In the genomic region with DNA sequence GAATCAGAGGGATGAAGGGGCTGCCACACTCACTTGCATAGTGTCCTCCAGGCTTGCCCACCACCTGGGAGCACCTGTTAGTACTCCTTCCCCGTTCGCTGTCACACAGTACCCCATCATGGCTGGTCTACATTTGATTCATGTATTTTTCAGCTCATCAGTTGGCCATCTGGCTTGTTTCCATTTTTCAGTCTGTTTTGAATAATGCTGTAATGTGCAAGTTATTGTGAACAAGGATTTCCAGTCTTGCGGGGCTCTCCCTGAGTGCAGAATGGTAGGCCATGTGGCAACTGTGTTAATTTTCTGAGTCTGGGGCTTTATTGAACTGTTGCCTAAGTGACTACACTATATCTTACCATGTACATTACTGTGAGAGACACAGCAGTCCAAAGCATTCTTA, we compare ENCODE assay signal across 18 mouse cellular contexts.
DNase-seq lines count a peak whose midpoint lies in the region; ATAC-seq and TF ChIP-seq lines count a peak whose summit lies in the region.
"Had no signal": no experiment of that assay in that cellular context is flagged by ENCODE, and none has a peak within 500 bp of the region (broad histone marks: within the 10 kb centered on the region; RNA-seq: fewer than 3 reads in every experiment).

No protein-coding gene starts in this region.

- no peak for ATAC-seq in forebrain, embryonic 15.5 days (replicated peaks)
- ATAC-seq in forebrain, embryonic 12.5 days (ENCODE audit: low FRiP score), result no peak
- ATAC-seq in lung, postnatal 0 days, result no peak; the same call in 1 of the 2 replicates
- ATAC-seq in megakaryocyte, adult 5-6 weeks (ENCODE audit: poor library complexity, severe bottlenecking), result no peak
- ATAC-seq: forebrain, postnatal 0 days had no signal

- H3K27ac ChIP-seq in forebrain, embryonic 15.5 days (replicated peaks), result 0 out of 2 replicates have a peak overlapping the region, but pooled peaks have one; percentile 23
- H3K27ac ChIP-seq in forebrain, embryonic 12.5 days, result no peak overlapping the region
- H3K27ac ChIP-seq in lung, postnatal 0 days (ENCODE audit: low read length), result no peak overlapping the region
- H3K27ac ChIP-seq: embryonic facial prominence, embryonic 12.5 days; heart, embryonic 13.5 days; hindbrain, embryonic 15.5 days had no signal

- peaks cover 18% of the 10 kb centered on the region for H3K4me1 ChIP-seq in forebrain, embryonic 15.5 days
- H3K4me1 ChIP-seq in forebrain, embryonic 12.5 days, result peaks cover 10% of the 10 kb centered on the region
- H3K4me1 ChIP-seq in lung, postnatal 0 days (ENCODE audit: insufficient read depth, low read depth, low read length), result no peaks in the 10 kb centered on the region; the same call in 1 of the 2 replicates
- H3K4me1 ChIP-seq in lung, adult 2 months (ENCODE audit: control insufficient read depth, insufficient read depth, low read length), result no peaks in the 10 kb centered on the region

- H3K4me3 ChIP-seq in forebrain, embryonic 15.5 days, result no peak overlapping the region
- no peak overlapping the region for H3K4me3 ChIP-seq in forebrain, embryonic 12.5 days (replicated peaks)
- no peak overlapping the region for H3K4me3 ChIP-seq in lung, postnatal 0 days (ENCODE audit: low read depth, low read length)
- no peak overlapping the region for H3K4me3 ChIP-seq in lung, adult 2 months (replicated peaks; ENCODE audit: extremely low read depth, low read depth, low read length)
- H3K4me3 ChIP-seq: embryonic facial prominence, embryonic 12.5 days; heart, embryonic 13.5 days; hindbrain, embryonic 15.5 days had no signal

- TF ChIP-seq EP300 in lung, postnatal 0 days (IDR thresholded peaks at IDR 0.05), result no peak

- H3K36me3 ChIP-seq in forebrain, embryonic 15.5 days, result no peaks in the 10 kb centered on the region
- H3K36me3 ChIP-seq in forebrain, embryonic 12.5 days (replicated peaks), result no peaks in the 10 kb centered on the region
- no peaks in the 10 kb centered on the region for H3K36me3 ChIP-seq in lung, postnatal 0 days (ENCODE audit: insufficient read depth, low read length)
- H3K36me3 ChIP-seq: embryonic facial prominence, embryonic 12.5 days; hindbrain, embryonic 15.5 days had no signal

- no peaks in the 10 kb centered on the region for H3K9me3 ChIP-seq in forebrain, embryonic 15.5 days
- no peaks in the 10 kb centered on the region for H3K9me3 ChIP-seq in forebrain, embryonic 12.5 days
- H3K9me3 ChIP-seq in lung, postnatal 0 days (ENCODE audit: low read length), result no peaks in the 10 kb centered on the region
- H3K9me3 ChIP-seq: embryonic facial prominence, embryonic 12.5 days; heart, embryonic 13.5 days; hindbrain, embryonic 15.5 days had no signal

- DNase-seq in lung, postnatal 0 days (ENCODE audit: low spot score), result peak; percentile 11
- DNase-seq in lung, adult 2 months, result no peak
- DNase-seq in brain, embryonic 14.5 days (ENCODE audit: low read depth), result peak; percentile 60
- peak; percentile 16 to 30 for DNase-seq in lung, postnatal 4 days
- DNase-seq: adrenal gland, adult 8-10 months; adrenal gland, postnatal 36 days; cerebellum, adult 11 months; cerebellum, adult 8-10 months; cerebellum, postnatal 14 days; forebrain, postnatal 0 days; gastrocnemius, postnatal 14 days; heart, postnatal 36 days had no signal

- no peak for TF ChIP-seq POLR2A in lung, adult 2 months (IDR thresholded peaks at IDR 0.05; ENCODE audit: borderline replicate concordance, extremely low read depth, low read depth, low read length)
- no peak for TF ChIP-seq POLR2A in brain, embryonic 14.5 days (IDR thresholded peaks at IDR 0.05; ENCODE audit: borderline replicate concordance, extremely low read depth, insufficient read depth, insufficient read length, poor library complexity, severe bottlenecking)

- TF ChIP-seq CTCF in lung, postnatal 0 days (IDR thresholded peaks at IDR 0.05), result no peak
- TF ChIP-seq CTCF in lung, adult 2 months (IDR thresholded peaks at IDR 0.05; ENCODE audit: insufficient read depth, low read length), result no peak
- TF ChIP-seq CTCF in brain, embryonic 14.5 days (IDR thresholded peaks at IDR 0.05; ENCODE audit: borderline replicate concordance, extremely low read depth, insufficient read depth, insufficient read length), result no peak

- no peaks in the 10 kb centered on the region for H3K27me3 ChIP-seq in forebrain, embryonic 15.5 days
- no peaks in the 10 kb centered on the region for H3K27me3 ChIP-seq in forebrain, embryonic 12.5 days
- 0 out of 2 replicates have a peak, but pooled peaks cover 5% of the 10 kb centered on the region for H3K27me3 ChIP-seq in lung, postnatal 0 days (replicated peaks; ENCODE audit: insufficient read depth, low read length)
- H3K27me3 ChIP-seq: embryonic facial prominence, embryonic 12.5 days; heart, embryonic 13.5 days; hindbrain, embryonic 15.5 days had no signal

- no peak overlapping the region for H3K9ac ChIP-seq in forebrain, embryonic 15.5 days (replicated peaks)
- no peak overlapping the region for H3K9ac ChIP-seq in forebrain, embryonic 12.5 days
- H3K9ac ChIP-seq in lung, postnatal 0 days (replicated peaks; ENCODE audit: low read depth), result no peak overlapping the region
- H3K9ac ChIP-seq: embryonic facial prominence, embryonic 12.5 days; forebrain, postnatal 0 days; heart, embryonic 13.5 days; hindbrain, embryonic 15.5 days had no signal

- no peak overlapping the region for H3K4me2 ChIP-seq in forebrain, embryonic 15.5 days (replicated peaks)
- H3K4me2 ChIP-seq in forebrain, embryonic 12.5 days, result no peak overlapping the region
- H3K4me2 ChIP-seq in lung, postnatal 0 days (replicated peaks; ENCODE audit: low read depth, low read length), result no peak overlapping the region
- H3K4me2 ChIP-seq: embryonic facial prominence, embryonic 12.5 days; heart, embryonic 13.5 days; hindbrain, embryonic 15.5 days had no signal

- 59% methylated on average over 3 of the region's 3 CpGs for WGBS in forebrain, embryonic 15.5 days
- 85% methylated on average over 3 of the region's 3 CpGs for WGBS in forebrain, embryonic 12.5 days
- 72% methylated on average over 3 of the region's 3 CpGs for WGBS in lung, postnatal 0 days
- 80% methylated on average over 3 of the region's 3 CpGs for WGBS in lung, adult 2 months
